Mouse (Mus musculus) stomach, embryonic 15.5 days (tissue): ENCODE results near the gene Klhl7. TPM values are rescaled to one million over a fixed set of nuclear protein-coding genes. Genes with fewer than 3 reads are reported as not detected.
A peak's percentile ranks its signal among the peaks of the same experiment; 100 is the strongest.
"Not testable (repeated sequence)": the region's sequence is repeated elsewhere in the genome, so short reads cannot be mapped to it uniquely, and the experiment has no call there.

Experiments used
- ATAC-seq: fragments of 200-750 bp; cut with Nextera tagmentation; 2 replicates; pipeline ENCODE4 v1.8.0; 2017; ENCODE audit warnings: low read depth, moderate number of reproducible peaks, moderate TSS enrichment; ENCODE audit not compliant: insufficient read depth, low FRiP score
- H3K27ac ChIP-seq: fragments of 300-500 bp; sonication (generic); 2 replicates; pipeline ENCODE4 v1.5.1; 2015; ENCODE audit warnings: mild to moderate bottlenecking, inconsistent platforms
- H3K27me3 ChIP-seq: fragments of 300-500 bp; sonication (generic); replicated peaks from 2 replicates; pipeline ENCODE4 v1.6.1; 2015; ENCODE audit warnings: inconsistent platforms
- H3K36me3 ChIP-seq: fragments of 300-500 bp; sonication (generic); 2 replicates; pipeline ENCODE4 v1.6.1; 2015; ENCODE audit warnings: inconsistent platforms
- H3K4me1 ChIP-seq: fragments of 300-500 bp; sonication (generic); 2 replicates; pipeline ENCODE4 v1.6.1; 2015; ENCODE audit warnings: inconsistent platforms
- H3K4me2 ChIP-seq: fragments of 300-500 bp; sonication (generic); 2 replicates; pipeline ENCODE4 v1.6.1; 2015; ENCODE audit warnings: mild to moderate bottlenecking, inconsistent platforms
- H3K4me3 ChIP-seq: fragments of 300-500 bp; sonication (generic); replicated peaks from 2 replicates; pipeline ENCODE4 v1.5.1; 2015; ENCODE audit warnings: inconsistent platforms
- H3K9ac ChIP-seq: fragments of 300-500 bp; sonication (generic); 2 replicates; pipeline ENCODE4 v1.6.1; 2015; ENCODE audit warnings: inconsistent platforms
- H3K9me3 ChIP-seq: fragments of 300-500 bp; sonication (generic); 2 replicates; pipeline ENCODE4 v1.6.1; 2016; ENCODE audit warnings: inconsistent platforms
- WGBS: fragments of 180-500 bp; shearing (Covaris S2); methylation state at CpG from one replicate; pipeline ENCODE4 v1.1.7; 2015; 5-methylcytosine and 5-hydroxymethylcytosine counted together
- polyA plus RNA-seq: library from polyadenylated mRNA; unstranded; fragments of >200 nt; fragmentation: Nextera tagmentation; extraction: Ambion mirVana; gene quantifications from 2 replicates; pipeline ENCODE4 v1.2.1, GENCODE M21; 2015

The Klhl7 gene
- polyA plus RNA-seq, 1 experiment from 2014 or later: 47.3 TPM

- Histone ChIP-seq H3K36me3 (no peaks in the 10 kb centered on the region), H3K4me3 (peak overlapping the region; percentile 62), H3K9me3 (no peaks in the 10 kb centered on the region), H3K9ac (no peak overlapping the region; the same call in 1 of the 2 replicates), H3K27me3 (no peaks in the 10 kb centered on the region), H3K27ac (peak overlapping the region; percentile 91; the same call in 1 of the 2 replicates), H3K4me2 (peak overlapping the region; percentile 66), H3K4me1 (no peaks in the 10 kb centered on the region)
- ATAC-seq: no peak
- 9% methylated on average over 8 of the region's 8 CpGs for WGBS
These were observed 1.2 kb downstream of the Klhl7 start for GRCm38 (mm10) chr5:24101446-24102140.

GRCm38 (mm10) chr5:24103235-24103634, 2.8 kb downstream of the Klhl7 start:
- 70% methylated on average over 2 of the region's 2 CpGs for WGBS
- not testable (repeated sequence) for H3K4me2 ChIP-seq, H3K4me3 ChIP-seq, H3K27ac ChIP-seq, H3K9ac ChIP-seq, ATAC-seq, H3K36me3 ChIP-seq, H3K27me3 ChIP-seq, H3K4me1 ChIP-seq, H3K9me3 ChIP-seq

- H3K4me3 ChIP-seq: no peak overlapping the region
- H3K36me3 ChIP-seq: no peaks in the 10 kb centered on the region
- H3K4me1 ChIP-seq: no peaks in the 10 kb centered on the region
- no peak overlapping the region for H3K4me2 ChIP-seq
- H3K9me3 ChIP-seq: no peaks in the 10 kb centered on the region
- 80% methylated on average over 2 of the region's 2 CpGs for WGBS
- no peak overlapping the region for H3K27ac ChIP-seq
- no peak overlapping the region for H3K9ac ChIP-seq
- H3K27me3 ChIP-seq: no peaks in the 10 kb centered on the region
- no peak for ATAC-seq
These were observed 3.4 kb downstream of the Klhl7 start for GRCm38 (mm10) chr5:24103841-24104240.

GRCm38 (mm10) chr5:24107071-24107739, 6.8 kb downstream of the Klhl7 start:
- Histone ChIP-seq H3K4me3 (no peak overlapping the region), H3K36me3 (no peaks in the 10 kb centered on the region), H3K9me3 (no peaks in the 10 kb centered on the region), H3K27me3 (no peaks in the 10 kb centered on the region), H3K4me2 (no peak overlapping the region), H3K9ac (no peak overlapping the region), H3K27ac (no peak overlapping the region), H3K4me1 (no peaks in the 10 kb centered on the region)
- ATAC-seq: no peak
- WGBS: 88% methylated on average over 7 of the region's 7 CpGs

GRCm38 (mm10) chr5:24107740-24108098, 7.3 kb downstream of the Klhl7 start:
- no peak overlapping the region for H3K27ac ChIP-seq
- H3K4me1 ChIP-seq: no peaks in the 10 kb centered on the region
- 65% methylated on average over 3 of the region's 3 CpGs for WGBS
- H3K9me3 ChIP-seq: no peaks in the 10 kb centered on the region
- no peak overlapping the region for H3K4me3 ChIP-seq
- H3K9ac ChIP-seq: no peak overlapping the region
- no peaks in the 10 kb centered on the region for H3K36me3 ChIP-seq
- no peak overlapping the region for H3K4me2 ChIP-seq
- H3K27me3 ChIP-seq: no peaks in the 10 kb centered on the region
- ATAC-seq: no peak

GRCm38 (mm10) chr5:24110068-24110467, 9.7 kb downstream of the Klhl7 start:
- ATAC-seq: no peak
- WGBS: 77% methylated on average over 5 of the region's 5 CpGs
- Histone ChIP-seq H3K4me1 (no peaks in the 10 kb centered on the region), H3K9me3 (no peaks in the 10 kb centered on the region), H3K27me3 (no peaks in the 10 kb centered on the region), H3K4me2 (no peak overlapping the region), H3K27ac (no peak overlapping the region), H3K36me3 (no peaks in the 10 kb centered on the region), H3K4me3 (no peak overlapping the region), H3K9ac (no peak overlapping the region)

GRCm38 (mm10) chr5:24112116-24112903, 11.9 kb downstream of the Klhl7 start:
- Histone ChIP-seq H3K4me3 (no peak overlapping the region), H3K9me3 (no peaks in the 10 kb centered on the region), H3K36me3 (no peaks in the 10 kb centered on the region), H3K4me1 (no peaks in the 10 kb centered on the region), H3K9ac (no peak overlapping the region), H3K4me2 (no peak overlapping the region), H3K27ac (no peak overlapping the region), H3K27me3 (no peaks in the 10 kb centered on the region)
- no peak for ATAC-seq
- 86% methylated on average over 12 of the region's 12 CpGs for WGBS

- ATAC-seq: no peak
- no peaks in the 10 kb centered on the region for H3K36me3 ChIP-seq
- H3K9ac ChIP-seq: no peak overlapping the region
- no peak overlapping the region for H3K4me3 ChIP-seq
- no peak overlapping the region for H3K27ac ChIP-seq
- H3K27me3 ChIP-seq: no peaks in the 10 kb centered on the region
- no peak overlapping the region for H3K4me2 ChIP-seq
- WGBS: 97% methylated on average over 2 of the region's 2 CpGs
- H3K4me1 ChIP-seq: no peaks in the 10 kb centered on the region
- H3K9me3 ChIP-seq: no peaks in the 10 kb centered on the region
These were observed 21.8 kb downstream of the Klhl7 start for GRCm38 (mm10) chr5:24122221-24122620.

GRCm38 (mm10) chr5:24124175-24124574, 23.8 kb downstream of the Klhl7 start:
- no peaks in the 10 kb centered on the region for H3K36me3 ChIP-seq
- no peaks in the 10 kb centered on the region for H3K9me3 ChIP-seq
- H3K4me2 ChIP-seq: no peak overlapping the region
- no peak for ATAC-seq
- no peak overlapping the region for H3K27ac ChIP-seq
- H3K4me1 ChIP-seq: no peaks in the 10 kb centered on the region
- no peak overlapping the region for H3K4me3 ChIP-seq
- 91% methylated on average over 1 of the region's 1 CpGs for WGBS
- no peak overlapping the region for H3K9ac ChIP-seq
- no peaks in the 10 kb centered on the region for H3K27me3 ChIP-seq

GRCm38 (mm10) chr5:24124579-24125276, 24.3 kb downstream of the Klhl7 start:
- no peaks in the 10 kb centered on the region for H3K36me3 ChIP-seq
- H3K27me3 ChIP-seq: no peaks in the 10 kb centered on the region
- no peak overlapping the region for H3K4me2 ChIP-seq
- 83% methylated on average over 3 of the region's 3 CpGs for WGBS
- H3K27ac ChIP-seq: no peak overlapping the region
- no peak for ATAC-seq
- no peaks in the 10 kb centered on the region for H3K9me3 ChIP-seq
- H3K4me3 ChIP-seq: no peak overlapping the region
- no peaks in the 10 kb centered on the region for H3K4me1 ChIP-seq
- no peak overlapping the region for H3K9ac ChIP-seq

- Histone ChIP-seq H3K9ac (no peak overlapping the region), H3K4me3 (no peak overlapping the region), H3K9me3 (no peaks in the 10 kb centered on the region), H3K27ac (no peak overlapping the region), H3K27me3 (no peaks in the 10 kb centered on the region), H3K36me3 (no peaks in the 10 kb centered on the region), H3K4me2 (no peak overlapping the region), H3K4me1 (no peaks in the 10 kb centered on the region)
- ATAC-seq: no peak
- WGBS: 76% methylated on average over 1 of the region's 1 CpGs
These were observed 25.7 kb downstream of the Klhl7 start for GRCm38 (mm10) chr5:24125910-24126636.
